Mouse (Mus musculus) gastrocnemius, adult 2 months (tissue): Measurements from ENCODE around the gene Slc35a3. TPM values are rescaled to one million over a fixed set of nuclear protein-coding genes. Genes with fewer than 3 reads are reported as not detected.

Experiments
- DNase-seq: peaks from one replicate; pipeline ENCODE4 v3.0.0; 2022
- H3K27ac ChIP-seq: fragments of 200-600 bp; 2 replicates; pipeline ENCODE4 v1.8.1; 2022; ENCODE audit warnings: mild to moderate bottlenecking
- H3K4me3 ChIP-seq: fragments of 200-600 bp; 2 replicates; pipeline ENCODE4 v1.8.1; 2022; ENCODE audit warnings: mild to moderate bottlenecking, moderate library complexity
- CTCF ChIP-seq: fragments of 200-600 bp; IDR thresholded peaks from 2 replicates; pipeline ENCODE4 v1.8.1; 2022; ENCODE audit warnings: antibody characterized with exemption, mild to moderate bottlenecking, moderate library complexity
- intact Hi-C: fragments of 180-260 bp; cut with DNase I; formaldehyde crosslinking; loops from one replicate; pipeline ENCODE4 v1.15.1; 2025
- total RNA-seq, 2 experiments: library from RNA; stranded (reverse); gene quantifications; 2 replicates each; pipeline ENCODE4 v1.2.3; 2021

Slc35a3 gene
- total RNA-seq, 2 experiments from 2014 or later, result 5.1 to 8.0 TPM

DNA sequence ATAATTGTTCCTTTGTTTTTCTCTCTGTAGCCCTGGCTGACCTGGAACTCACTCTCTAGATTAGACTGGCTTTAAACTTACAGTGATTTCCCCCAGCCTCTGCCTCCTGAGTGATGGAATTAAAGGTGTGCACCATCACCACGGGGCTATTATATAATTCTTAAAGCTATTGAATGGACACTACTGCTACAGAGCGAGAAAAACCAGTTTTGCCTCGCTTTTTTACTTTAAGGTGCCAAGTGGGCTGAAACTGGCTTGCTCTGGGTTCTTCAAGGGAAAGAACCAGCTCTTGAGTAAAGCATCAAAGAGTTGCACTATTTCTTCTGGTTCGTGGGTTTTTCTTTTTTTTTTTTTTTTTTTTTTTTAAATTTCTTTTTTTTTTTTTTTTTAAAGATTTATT lies 10.3 kb upstream of the Slc35a3 start:
- Histone ChIP-seq H3K4me3 (no peak overlapping the region), H3K27ac (no peak overlapping the region)
- no peak for TF ChIP-seq CTCF
- DNase-seq, result no peak
- intact Hi-C loops, result no loop called here

DNA sequence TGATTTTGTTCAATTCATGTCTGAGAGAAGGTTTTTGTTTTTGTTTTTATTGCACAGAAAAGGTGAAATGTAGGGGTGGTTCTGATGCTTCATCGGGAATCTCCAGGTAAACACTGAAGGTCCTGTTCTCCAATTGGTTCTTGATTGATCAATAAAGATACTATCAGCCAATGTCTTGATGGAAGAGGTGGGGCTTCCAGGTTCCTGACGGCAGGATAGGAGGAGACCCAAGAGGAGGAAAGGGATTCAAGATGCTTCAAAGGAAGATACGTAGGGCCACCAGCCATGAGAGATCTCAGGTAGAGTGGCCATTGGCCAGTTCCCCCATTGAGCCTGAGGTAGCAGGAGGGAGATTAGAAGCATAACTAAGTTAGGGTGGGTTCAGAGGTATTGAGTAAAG lies 6.3 kb upstream of the Slc35a3 start:
- Histone ChIP-seq H3K27ac (no peak overlapping the region), H3K4me3 (no peak overlapping the region)
- TF ChIP-seq CTCF, result no peak
- DNase-seq, result no peak
- intact Hi-C loops, result no loop called here

DNA sequence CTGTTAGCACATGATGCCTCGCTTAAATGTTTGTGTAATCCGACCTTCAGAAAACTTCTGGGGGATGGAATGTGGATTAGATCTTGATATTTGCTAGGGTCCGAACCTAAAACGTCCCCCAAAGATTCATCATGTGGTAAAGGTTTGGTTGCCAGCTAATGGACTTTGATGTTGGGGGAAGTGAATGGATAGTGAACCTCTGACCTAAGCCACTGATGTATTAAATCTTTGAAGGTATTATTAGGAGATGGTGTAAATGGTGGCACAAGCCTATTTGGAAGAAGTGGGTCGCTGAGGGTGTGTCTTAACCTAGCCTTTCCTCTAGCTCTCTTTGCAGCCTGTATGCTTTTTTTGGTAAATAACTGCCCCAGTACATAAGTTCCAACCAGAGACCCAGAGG lies 400 bp upstream of the Slc35a3 start:
- Histone ChIP-seq H3K27ac (peak overlapping the region; percentile 96), H3K4me3 (peak overlapping the region; percentile 96)
- intact Hi-C loops, result loop anchor here (5.0 kb wide), 1 partner anchor 46 kb away; no protein-coding TSS in a partner anchor
- no peak for TF ChIP-seq CTCF
- no peak for DNase-seq

DNA sequence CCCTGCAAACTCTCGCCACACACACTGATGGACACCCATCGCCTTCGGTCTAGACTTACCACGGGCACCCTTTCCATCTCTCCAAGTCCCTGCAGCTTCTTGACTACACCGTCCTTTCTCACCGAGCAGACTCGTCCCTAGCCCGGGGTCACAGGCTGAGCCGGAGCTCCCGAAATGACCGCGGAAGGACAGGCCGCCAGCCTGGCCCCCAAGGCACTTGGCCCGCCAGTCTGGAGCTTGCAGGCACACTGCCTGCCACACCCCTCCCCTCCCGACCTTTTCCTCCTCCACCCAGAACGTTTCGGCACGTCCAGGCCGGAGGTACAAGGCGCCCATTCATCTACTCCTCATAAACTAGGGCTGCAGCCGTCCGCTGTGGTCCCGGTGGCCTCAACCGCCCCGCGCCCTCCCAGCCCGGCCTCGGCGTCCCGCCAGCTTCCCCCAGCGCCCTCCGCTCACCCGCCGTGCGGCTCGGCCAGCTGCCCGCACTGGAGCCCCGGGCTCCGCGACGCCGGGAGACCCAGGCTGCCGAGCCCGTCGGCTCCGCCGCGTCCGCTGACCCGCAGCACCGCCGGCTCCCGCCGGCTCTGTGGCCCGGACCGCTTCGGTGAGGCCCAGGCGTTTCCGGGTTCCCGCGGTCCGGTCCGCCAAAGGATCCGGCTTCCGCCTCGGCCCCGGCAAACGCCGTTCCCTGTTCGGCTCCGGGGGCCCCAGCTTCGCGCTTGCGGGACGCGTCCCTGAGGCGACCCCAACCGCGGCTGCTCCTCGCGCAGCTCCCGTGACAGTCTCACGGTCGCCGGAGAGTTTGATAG lies 801 bp downstream of the Slc35a3 start:
- Histone ChIP-seq H3K4me3 (peak overlapping the region; percentile 96), H3K27ac (peak overlapping the region; percentile 96)
- intact Hi-C loops, result loop anchor here (5.0 kb wide), 1 partner anchor 45 kb away; no protein-coding TSS in a partner anchor
- DNase-seq, result peak; percentile 90
- no peak for TF ChIP-seq CTCF

DNA sequence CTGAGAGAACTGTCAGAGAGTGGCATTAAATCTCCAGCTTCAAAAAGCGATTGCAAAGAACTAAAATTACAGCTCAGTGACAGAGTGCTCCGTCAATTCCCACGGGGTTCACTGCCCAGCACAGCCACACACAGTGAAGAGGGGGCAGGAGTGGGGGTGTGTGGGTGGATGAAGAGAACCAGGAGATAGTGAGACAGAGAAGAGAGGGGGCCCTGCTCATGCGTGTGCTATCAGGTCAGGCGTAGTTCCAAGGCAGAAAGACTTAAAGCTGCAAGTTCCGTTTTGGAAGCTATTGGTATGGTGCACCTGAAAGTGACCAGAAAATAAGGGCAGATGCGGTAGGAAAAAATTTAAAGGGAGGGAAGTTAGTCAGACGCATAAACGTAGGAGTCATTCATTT lies 1.7 kb downstream of the Slc35a3 start:
- intact Hi-C loops, result loop anchor here (5.0 kb wide), 1 partner anchor 44 kb away; no protein-coding TSS in a partner anchor
- peak overlapping the region; percentile 96 for H3K4me3 ChIP-seq
- peak overlapping the region; percentile 96 for H3K27ac ChIP-seq
- no peak for TF ChIP-seq CTCF
- no peak for DNase-seq

DNA sequence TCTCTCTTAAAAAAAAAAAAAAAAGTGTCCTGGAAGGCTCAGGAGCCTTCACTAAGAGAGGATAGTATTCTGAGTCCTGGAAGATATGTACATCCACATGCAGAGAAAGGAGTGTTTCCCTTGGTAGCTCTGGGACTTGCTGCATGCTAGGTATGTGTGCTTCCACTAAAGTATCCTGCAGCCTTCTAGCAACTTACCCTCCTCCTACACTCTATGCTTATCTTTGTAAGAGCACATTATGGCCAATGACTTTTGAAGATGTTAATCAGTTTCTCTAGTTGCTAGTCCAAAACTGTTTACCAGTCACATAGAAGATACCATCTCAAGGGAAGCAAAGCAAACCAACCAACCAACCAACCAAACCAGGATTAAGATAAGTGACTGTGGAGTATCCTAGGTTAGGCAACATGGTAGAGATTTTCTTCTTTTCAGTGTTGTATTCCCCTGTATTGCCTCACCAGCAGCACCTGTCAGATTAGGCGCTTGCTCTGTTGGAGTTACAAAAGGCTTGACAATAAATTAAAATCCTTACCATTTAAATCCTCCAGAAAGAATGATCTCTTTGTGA lies 6.9 kb downstream of the Slc35a3 start:
- no peak for DNase-seq
- intact Hi-C loops, result no loop called here
- Histone ChIP-seq H3K4me3 (no peak overlapping the region), H3K27ac (no peak overlapping the region)
- TF ChIP-seq CTCF, result no peak

DNA sequence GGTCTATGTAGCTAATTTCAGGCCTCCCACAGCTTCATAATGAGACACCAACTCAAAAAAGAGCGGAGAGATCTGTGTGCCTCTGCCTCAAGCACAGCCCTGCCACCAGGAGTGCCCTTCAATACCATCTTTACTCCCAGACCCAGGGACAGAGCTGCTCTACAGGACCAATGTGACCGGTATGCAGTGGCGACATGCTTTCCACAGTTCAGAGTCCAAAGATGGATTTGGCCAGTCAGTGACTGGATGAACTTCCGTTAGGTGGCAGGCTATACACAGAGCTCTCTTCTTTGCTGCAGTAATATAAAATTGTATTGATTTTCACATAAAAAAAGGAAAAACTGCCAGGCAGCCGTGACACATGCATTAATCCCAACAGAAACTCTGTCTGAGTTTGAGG lies 8.8 kb downstream of the Slc35a3 start:
- DNase-seq, result no peak
- intact Hi-C loops, result no loop called here
- no peak overlapping the region for H3K4me3 ChIP-seq
- H3K27ac ChIP-seq, result no peak overlapping the region
- TF ChIP-seq CTCF, result no peak

DNA sequence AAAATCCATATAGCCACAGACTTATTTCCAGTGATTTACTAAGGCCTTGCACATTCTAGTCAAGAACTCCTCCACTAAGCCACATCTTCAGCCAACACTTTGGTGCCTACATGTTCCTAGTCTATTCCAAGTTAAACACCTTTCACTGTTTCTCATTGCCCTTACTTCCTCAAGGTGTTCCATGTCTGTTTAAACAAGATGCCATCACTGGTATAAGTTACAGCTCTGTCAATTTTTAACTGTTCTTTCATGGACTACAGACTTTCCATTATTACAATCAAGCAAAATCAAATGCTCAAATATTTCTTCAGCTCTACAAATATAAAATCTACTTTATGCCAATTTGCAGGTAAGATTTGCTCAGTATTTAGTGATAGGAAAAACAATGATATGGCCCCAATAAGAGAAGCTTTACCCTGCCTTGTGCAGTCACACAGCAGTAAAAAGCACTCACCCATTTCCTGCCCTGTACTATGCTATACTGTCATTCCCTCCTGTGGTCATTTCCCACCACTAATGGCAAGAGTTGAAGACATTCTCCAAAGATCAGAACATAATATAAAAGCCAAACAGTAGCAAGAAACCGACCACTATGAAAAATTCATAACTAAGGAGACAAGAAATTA lies 9.9 kb downstream of the Slc35a3 start:
- no peak for TF ChIP-seq CTCF
- H3K27ac ChIP-seq, result no peak overlapping the region
- H3K4me3 ChIP-seq, result no peak overlapping the region
- DNase-seq, result no peak
- intact Hi-C loops, result no loop called here

DNA sequence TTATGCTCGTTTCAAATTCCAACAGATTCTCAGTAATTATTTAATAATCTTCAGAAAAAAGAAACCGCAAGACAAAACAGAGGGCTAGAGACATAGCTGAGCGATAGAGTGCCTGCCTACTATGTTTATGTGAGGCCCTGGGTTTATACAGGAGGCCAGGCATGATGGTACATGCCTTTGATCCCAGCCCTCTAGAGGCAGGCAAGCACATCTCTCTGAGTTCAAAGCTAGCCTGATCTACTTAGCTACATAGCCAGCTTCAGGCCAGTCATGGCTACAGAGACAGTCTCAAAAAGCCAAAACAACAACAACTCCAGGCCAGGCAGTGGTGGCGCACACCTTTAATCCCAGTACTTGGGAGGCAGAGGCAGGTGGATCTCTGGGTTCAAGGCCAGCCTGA lies 11.0 kb downstream of the Slc35a3 start:
- intact Hi-C loops, result no loop called here
- no peak overlapping the region for H3K27ac ChIP-seq
- TF ChIP-seq CTCF, result no peak
- H3K4me3 ChIP-seq, result no peak overlapping the region
- DNase-seq, result no peak

DNA sequence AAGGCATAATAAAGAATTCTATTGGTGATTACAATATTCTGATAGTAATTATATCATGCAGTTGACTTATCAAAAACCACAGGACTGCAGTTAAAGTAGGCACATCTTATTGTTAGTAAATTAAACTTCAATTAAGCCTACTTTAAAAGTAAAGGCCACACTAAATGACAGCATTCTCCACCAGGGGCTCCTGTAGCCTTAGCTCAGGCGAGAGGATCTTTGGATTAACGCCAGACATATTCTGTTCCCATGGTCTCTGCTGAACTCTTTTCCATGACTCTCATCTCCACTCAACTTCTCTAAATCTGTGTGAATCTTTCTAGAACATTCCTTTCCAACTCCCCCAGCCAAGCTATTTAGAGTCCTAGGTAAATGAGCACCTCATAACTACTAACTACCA lies 13.8 kb downstream of the Slc35a3 start:
- DNase-seq, result no peak
- H3K4me3 ChIP-seq, result no peak overlapping the region
- intact Hi-C loops, result no loop called here
- TF ChIP-seq CTCF, result peak; percentile 35; the same call in 1 of the 2 replicates
- H3K27ac ChIP-seq, result peak overlapping the region; percentile 40; the same call in 1 of the 2 replicates

DNA sequence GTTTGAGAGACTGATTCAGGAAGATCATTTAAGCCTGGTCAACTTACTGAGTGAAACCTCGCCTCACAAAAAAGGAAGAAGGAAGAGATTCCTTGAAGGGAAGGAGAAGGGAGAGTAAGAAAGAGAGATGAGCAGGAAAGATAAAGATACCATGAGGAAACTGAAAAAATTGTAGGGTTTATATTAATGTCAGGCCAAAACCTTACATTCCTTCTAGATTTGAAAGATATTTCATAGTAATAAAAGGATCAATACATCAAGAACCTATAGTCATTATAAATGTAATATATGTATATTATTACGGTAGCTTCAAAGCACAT lies 17.0 kb downstream of the Slc35a3 start:
- intact Hi-C loops, result no loop called here
- Histone ChIP-seq H3K27ac (no peak overlapping the region), H3K4me3 (no peak overlapping the region)
- DNase-seq, result no peak
- TF ChIP-seq CTCF, result no peak

DNA sequence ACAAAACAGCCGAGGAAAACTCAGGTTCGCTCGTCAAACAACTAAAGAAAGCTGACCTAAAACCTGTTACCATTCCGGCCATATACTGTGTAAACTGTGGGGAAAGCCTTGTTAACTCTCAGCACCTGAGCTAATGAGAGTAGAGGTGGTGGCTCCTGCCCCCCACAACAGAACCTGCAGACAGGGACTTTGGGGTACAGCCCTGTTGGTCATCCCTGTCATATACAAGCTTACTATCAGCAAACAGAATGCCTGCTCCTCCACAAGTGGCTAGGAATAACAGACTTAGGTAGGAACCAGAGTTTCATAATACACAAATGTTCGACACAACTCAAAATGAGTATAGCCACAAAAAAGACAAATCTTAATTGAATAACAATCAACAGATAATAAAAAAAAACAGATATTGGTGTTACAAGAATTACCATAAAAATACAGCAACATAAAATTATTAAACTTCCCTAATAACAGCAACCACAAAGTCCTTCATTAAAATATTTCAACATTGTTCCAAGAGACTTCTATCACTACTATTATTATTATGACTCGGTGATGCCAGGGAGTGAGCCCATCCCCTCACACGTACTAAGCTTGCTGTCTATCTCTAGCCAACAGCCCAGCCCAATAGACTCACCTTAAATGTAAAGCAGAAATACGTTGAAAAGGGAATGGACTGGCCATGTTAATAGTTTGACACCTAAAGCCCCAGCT lies 17.5 kb downstream of the Slc35a3 start:
- intact Hi-C loops, result no loop called here
- DNase-seq, result no peak

DNA sequence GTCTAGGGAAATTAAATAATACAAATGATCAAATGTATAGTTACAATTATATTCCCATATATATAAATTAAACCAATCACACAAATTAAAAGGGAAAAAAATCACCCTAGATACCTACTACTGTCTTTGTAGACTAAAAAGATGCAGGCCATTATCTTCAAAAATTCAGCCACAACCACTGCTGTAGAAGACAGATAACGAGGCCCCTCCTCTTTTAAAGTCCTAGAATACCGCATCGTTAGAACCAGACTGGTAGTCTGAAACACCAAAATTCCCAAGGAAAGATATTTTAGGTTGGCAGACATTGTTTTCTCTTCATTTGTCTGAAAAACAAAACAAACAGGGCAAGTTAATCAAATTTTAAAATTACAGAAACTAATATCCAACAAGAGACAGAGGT lies 18.3 kb downstream of the Slc35a3 start:
- Histone ChIP-seq H3K27ac (no peak overlapping the region), H3K4me3 (no peak overlapping the region)
- DNase-seq, result no peak
- no peak for TF ChIP-seq CTCF
- intact Hi-C loops, result no loop called here

More for the DNA sequence above, 17.5 kb downstream of the Slc35a3 start:
- no peak overlapping the region for H3K4me3 ChIP-seq
- no peak overlapping the region for H3K27ac ChIP-seq
- no peak for TF ChIP-seq CTCF
